Mouse (Mus musculus) lung, postnatal 0 days (tissue): Measurements from ENCODE around the gene Tas2r143.

Experiments used
- CTCF ChIP-seq: IDR thresholded peaks from 2 replicates; pipeline ENCODE4 v1.5.1; 2016; ENCODE audit warnings: antibody characterized with exemption, mild to moderate bottlenecking
- EP300 ChIP-seq: IDR thresholded peaks from 2 replicates; pipeline ENCODE4 v1.6.1; 2016; ENCODE audit warnings: antibody characterized with exemption, mild to moderate bottlenecking, control low read depth

- TF ChIP-seq EP300 (no peak), CTCF (no peak)
Observed at GRCm38 (mm10) chr6:42362497-42362896, 37.5 kb upstream of the Tas2r143 start.
